Mouse (Mus musculus) CH12F3 (cell line): ENCODE measurements at regions not wholly inside any gene's neighbourhood (a gene's known extent, or its start where the extent isn't known, plus 50 kb on each side); places are given as distances from the start of the nearest gene placed in this dataset.

Experiments
- in situ Hi-C: fragments of 300-500 bp; cut with MboI; formaldehyde crosslinking; loops from 2 replicates; pipeline ENCODE4 v1.14.3; 2020; ENCODE audit warnings: low sequenced_read_pairs

DNA sequence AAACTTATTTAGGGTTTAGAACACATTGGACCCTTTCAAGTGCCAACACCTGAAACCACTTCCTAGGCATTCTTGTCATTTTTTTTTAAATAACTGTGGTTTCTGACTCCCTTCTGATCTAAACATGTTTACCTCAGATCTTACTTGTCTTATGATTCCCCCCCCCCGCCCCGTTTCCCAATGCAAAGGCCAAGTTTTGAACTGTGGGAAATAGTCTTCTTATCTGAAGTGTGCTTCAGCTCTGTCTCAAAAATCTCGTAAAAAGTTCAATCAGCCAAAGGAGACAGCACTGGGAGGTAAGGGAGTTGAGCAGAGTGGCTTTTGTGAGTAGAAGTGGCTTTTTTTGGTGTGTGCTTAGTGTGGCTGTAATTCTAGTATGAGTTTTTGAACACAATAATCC is 95.5 kb upstream of the 4933412E24Rik start:
- in situ Hi-C loops: no loop called here

DNA sequence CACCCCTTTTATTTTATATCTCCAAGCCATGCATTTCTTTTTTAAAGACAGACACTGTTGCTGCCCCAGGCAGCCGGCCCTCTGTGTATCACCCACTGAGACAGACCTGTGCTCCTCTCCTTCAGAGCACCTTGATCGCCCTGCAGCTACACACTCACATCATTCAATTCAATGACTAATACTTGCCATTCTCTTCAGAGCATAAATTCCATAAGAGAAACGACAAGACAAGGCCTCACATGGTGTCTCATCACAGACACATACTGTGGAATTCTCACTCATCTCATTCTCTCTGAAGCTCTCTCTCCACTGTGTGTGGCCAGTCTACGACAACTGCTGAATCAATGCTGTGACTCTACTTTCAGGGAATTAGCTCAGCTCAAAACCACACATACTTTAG is 94.6 kb upstream of the 4933412E24Rik start:
- in situ Hi-C loops: no loop called here

DNA sequence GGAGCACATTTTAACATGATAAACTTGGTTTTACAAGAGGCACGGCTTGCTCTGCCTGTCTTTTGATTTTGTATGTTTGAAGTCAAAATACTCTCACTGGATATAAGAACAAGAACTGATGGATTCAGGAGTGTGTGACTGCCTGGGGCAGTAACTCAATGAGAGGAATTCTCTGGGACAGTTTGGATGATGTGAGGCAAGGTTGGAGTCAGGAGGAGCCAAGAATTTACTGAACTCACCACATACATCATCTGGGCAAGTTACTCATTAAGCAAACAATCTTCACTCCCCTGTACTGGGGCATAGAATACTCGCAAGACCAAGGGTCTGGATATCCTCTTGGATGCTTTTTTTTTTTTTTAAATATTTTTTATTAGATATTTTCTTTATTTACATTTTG is 87.7 kb upstream of the 4933412E24Rik start:
- in situ Hi-C loops: loop anchor here (5.0 kb wide), 1 partner anchor 48 kb away; no protein-coding TSS in a partner anchor

GRCm38 (mm10) chr15:60101485-60102280 is 85.3 kb upstream of the 4933412E24Rik start:
- in situ Hi-C loops: loop anchor here (5.0 kb wide), 1 partner anchor 51 kb away; no protein-coding TSS in a partner anchor

GRCm38 (mm10) chr15:60097141-60097540 is 80.7 kb upstream of the 4933412E24Rik start:
- in situ Hi-C loops: no loop called here

DNA sequence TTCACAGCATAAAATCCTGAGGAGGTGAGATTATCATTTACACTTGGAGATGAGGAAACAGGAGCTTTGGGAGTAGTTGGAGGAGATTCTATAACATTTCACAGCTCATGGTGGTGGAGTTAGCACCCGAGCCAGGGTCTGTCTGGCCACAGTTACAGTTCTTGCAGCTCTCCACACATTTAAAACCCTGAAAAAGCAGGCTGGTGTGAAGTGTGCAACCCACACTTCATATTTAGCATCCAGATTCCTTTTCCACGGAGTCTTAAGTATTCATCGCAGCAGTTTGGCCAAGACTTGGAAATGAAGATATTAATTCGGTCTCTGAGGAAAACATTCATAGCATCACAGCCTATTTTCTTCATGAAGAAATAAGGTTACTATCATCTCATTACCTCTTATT is 79.7 kb upstream of the 4933412E24Rik start:
- in situ Hi-C loops: no loop called here

GRCm38 (mm10) chr15:60089921-60090320 is 73.5 kb upstream of the 4933412E24Rik start:
- in situ Hi-C loops: no loop called here

GRCm38 (mm10) chr15:60088964-60089899 is 72.8 kb upstream of the 4933412E24Rik start:
- in situ Hi-C loops: no loop called here
